Mouse (Mus musculus) gastrocnemius, postnatal 4 days (tissue): ENCODE measurements around the gene Arih2. TPM values are rescaled to one million over a fixed set of nuclear protein-coding genes. Genes with fewer than 3 reads are reported as not detected.
A peak's percentile ranks its signal among the peaks of the same experiment; 100 is the strongest.

Experiments used
- DNase-seq, 2 experiments: peaks; one replicate each; pipeline ENCODE4 v3.0.0; 2021 to 2022; ENCODE audit warnings: low spot score in 2 of 2, mixed read lengths in 2 of 2
- microRNA-seq: library from miRNA; unstranded; fragments of <30 nt; microRNA quantifications from one replicate; pipeline ENCODE4 v1.2.0, GENCODE M21; 2021
- total RNA-seq, 2 experiments: library from RNA; stranded (reverse); gene quantifications; 2 replicates each; pipeline ENCODE4 v1.2.3; 2021

Gene Arih2
- total RNA-seq, 2 experiments from 2014 or later, result 58.2 to 68.8 TPM

DNA sequence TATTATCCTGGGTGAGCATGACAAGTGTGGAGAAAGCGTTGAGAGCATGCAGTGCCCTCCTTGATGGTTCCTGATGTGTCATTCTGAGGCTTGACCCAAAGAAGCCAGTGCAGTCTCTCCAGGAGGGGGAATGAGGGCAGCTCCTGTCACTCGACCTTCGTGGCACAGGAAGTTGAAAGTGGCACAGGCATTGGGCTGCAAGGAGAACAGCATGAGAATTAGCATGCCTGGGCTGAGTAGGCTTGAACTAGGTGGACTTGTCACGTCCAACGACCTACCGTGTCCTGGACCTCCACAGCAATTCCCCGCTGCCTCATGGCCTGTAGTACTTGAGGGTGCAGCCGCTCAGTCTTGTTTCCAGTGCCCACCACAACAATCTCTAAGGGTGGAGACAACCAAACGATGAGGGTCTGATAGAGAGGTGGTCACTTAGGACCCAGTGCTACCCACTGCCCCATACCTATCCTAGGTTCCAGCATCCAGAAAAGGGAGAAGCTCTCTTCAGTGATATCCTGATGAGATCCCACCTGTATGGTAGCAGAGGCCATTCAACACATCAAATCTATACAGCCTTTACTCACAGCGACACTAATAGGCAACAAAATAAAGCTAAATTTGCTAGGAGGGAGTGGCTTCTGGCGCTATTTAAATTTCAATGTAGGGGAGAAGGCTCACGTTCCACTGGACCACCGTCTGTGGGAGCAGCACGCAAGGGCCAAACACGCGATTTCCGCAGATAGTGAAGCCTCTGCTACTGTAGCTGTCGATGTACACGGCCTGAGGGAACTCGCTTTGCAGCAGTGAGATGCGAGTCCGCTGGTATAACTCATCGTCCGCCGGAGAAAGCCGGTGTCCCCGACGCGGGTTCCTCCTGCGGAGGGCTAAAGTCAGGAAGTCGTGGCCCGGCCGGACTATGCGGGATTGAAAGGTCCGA, 83.0 kb downstream of the Arih2 start:
- no peak for DNase-seq

DNA sequence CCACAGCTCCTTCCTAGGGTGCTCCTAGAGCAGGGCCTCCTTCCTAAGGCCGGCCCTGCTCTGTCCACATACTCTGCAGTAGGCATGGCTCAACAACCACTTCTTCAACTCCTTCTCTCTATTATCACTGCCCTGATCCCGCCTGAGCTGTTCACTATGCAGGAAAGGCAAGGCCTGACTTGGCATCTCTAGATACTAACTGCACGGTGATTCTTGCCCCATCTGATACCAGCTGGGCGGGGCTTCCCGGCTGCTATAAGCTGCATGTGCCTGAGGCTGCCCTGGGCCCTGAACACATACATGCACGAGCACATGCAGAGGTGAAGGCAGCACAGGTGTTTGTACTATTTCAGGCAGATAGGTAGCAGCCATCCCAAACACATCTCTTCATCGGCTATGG, 85.1 kb downstream of the Arih2 start:
- DNase-seq, result no peak

DNA sequence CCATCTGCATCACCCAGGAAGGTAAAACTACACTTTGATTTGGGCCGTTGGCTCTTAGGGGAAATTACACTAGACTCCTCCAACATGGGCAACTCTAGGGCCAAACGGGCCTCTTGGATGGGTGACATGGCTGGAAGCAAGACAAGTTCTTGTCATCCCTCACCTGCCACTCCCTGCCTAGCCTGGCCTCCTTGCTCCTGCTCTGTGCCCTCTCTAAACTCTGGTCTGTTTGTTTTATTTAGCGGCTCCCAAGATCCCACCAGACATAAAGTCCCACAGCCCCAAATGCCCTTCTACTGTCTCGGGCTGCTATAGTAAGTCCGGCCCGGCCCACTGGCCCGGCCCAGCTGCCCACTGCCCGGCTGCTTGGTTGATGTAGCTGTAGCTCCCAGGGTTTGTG, 85.5 kb downstream of the Arih2 start:
- DNase-seq, result no peak

- peak; percentile 82 to 92 for DNase-seq
Observed at GRCm38 (mm10) chr9:108560227-108560841, 88.9 kb downstream of the Arih2 start, which contains the start of gene Impdh2. Gene Impdh2, plus strand, starts transcription at chr9:108560286.

- DNase-seq, result no peak
Observed at GRCm38 (mm10) chr9:108559169-108559568, 90.0 kb downstream of the Arih2 start.

Small RNA genes lying within 50 kb of the gene (microRNA-seq; reads per million reads assigned to microRNA genes)
- gene Gm24083 (not detected), gene Gm26298 (not detected), gene Mir191 (not detected), gene Mir425 (621 reads per million, percentile 71 among the genes with 10 or more reads in this experiment)

Other genes with a start within 250 kb of the Arih2 start
- under 1 TPM; 0.21 to 0.25 TPM for gene Ccdc36, start 220.9 kb downstream of the Arih2 start, total RNA-seq
- not detected for gene BC048562, start 212.9 kb downstream of the Arih2 start, total RNA-seq
- gene Ccdc71, start 188.9 kb downstream of the Arih2 start, total RNA-seq, result 10 to 100 TPM; 27.0 to 31.3 TPM
- gene Klhdc8b, start 187.8 kb downstream of the Arih2 start, total RNA-seq, result 10 to 100 TPM; 13.4 to 15.3 TPM
- gene Lamb2, start 169.7 kb downstream of the Arih2 start, total RNA-seq, result 100 to 1,000 TPM; 180 to 191 TPM
- 100 to 1,000 TPM; 107 to 126 TPM for gene Usp19, start 158.8 kb downstream of the Arih2 start, total RNA-seq
- 10 to 100 TPM; 93.1 to 96.0 TPM for gene Qars, start 141.7 kb downstream of the Arih2 start, total RNA-seq
- 100 to 1,000 TPM; 109 to 123 TPM for gene Qrich1, start 132.6 kb downstream of the Arih2 start, total RNA-seq
- 10 to 100 TPM; 78.6 to 92.9 TPM for gene Impdh2, start 89.1 kb downstream of the Arih2 start, total RNA-seq
- 10 to 100 TPM; 39.6 to 46.7 TPM for gene Ndufaf3, start 82.0 kb downstream of the Arih2 start, total RNA-seq
- gene Dalrd3, start 79.5 kb downstream of the Arih2 start, total RNA-seq, result 10 to 100 TPM; 11.5 to 14.6 TPM
- gene Wdr6, start 70.6 kb downstream of the Arih2 start, total RNA-seq, result 10 to 100 TPM; 27.7 to 32.2 TPM
- gene P4htm, start 51.7 kb downstream of the Arih2 start, total RNA-seq, result 1 to 10 TPM; 5.0 to 5.5 TPM
- 10 to 100 TPM; 68.4 to 75.8 TPM for gene Slc25a20, start 12.7 kb upstream of the Arih2 start, total RNA-seq
- gene Prkar2a, start 39.9 kb upstream of the Arih2 start, total RNA-seq, result 100 to 1,000 TPM; 103 to 104 TPM
- gene Ip6k2, start 134.4 kb upstream of the Arih2 start, total RNA-seq, result 10 to 100 TPM; 43.7 to 44.3 TPM
- gene Nckipsd, start 159.0 kb upstream of the Arih2 start, total RNA-seq, result 1 to 10 TPM; 6.6 to 9.2 TPM
- under 1 TPM; 0.22 to 0.31 TPM for gene Celsr3, start 176.9 kb upstream of the Arih2 start, total RNA-seq
- 10 to 100 TPM in 1 of 2 experiments, 1 to 10 TPM in 1; 9.8 to 11.2 TPM for gene Slc26a6, start 203.9 kb upstream of the Arih2 start, total RNA-seq